Mouse (Mus musculus) liver, postnatal 0 days (tissue): ENCODE data around the gene Spaca4.

Experiments used
- CTCF ChIP-seq: sonication (generic); IDR thresholded peaks from 2 replicates; pipeline ENCODE4 v1.5.1; 2016; ENCODE audit warnings: antibody characterized with exemption, low read depth
- EP300 ChIP-seq: IDR thresholded peaks from 2 replicates; pipeline ENCODE4 v1.6.1; 2016; ENCODE audit warnings: antibody characterized with exemption, low read depth, mild to moderate bottlenecking

DNA sequence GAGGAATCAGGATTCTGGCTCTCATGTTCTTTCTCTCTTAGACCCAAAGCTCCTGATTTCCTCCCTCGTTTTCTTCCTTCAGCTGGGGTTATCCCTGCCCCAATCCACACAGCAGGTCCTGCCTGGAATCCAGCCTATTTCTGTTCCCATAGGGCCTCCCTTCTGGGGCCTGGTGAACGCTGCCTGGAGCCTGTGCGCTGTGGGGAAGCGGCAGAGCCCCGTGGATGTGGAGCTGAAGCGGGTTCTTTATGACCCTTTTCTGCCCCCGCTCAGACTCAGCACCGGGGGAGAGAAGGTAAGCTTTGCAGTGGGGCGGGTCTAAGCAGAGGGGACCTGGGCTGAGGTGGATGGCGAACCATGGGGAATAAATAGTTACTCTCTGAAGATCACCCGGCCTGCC lies 24.5 kb downstream of the Spaca4 start:
- TF ChIP-seq CTCF (no peak), EP300 (no peak)
